Mouse (Mus musculus): Measurements from ENCODE around the gene Evi2a.
A peak's percentile ranks its signal among the peaks of the same experiment; 100 is the strongest.

Evi2a gene

DNA sequence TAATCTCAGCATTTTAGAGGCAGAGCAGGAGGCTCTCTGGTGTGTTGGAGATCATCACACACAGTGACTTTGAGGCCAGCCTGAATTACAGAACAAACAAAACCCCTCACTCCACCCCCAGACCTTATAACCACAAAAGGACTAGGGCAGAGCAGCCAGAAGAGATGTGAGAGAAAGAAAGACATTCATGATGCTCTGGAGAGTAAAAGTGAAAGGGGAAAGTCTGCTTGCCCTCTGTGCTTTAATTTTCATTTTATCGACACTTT lies 6.2 kb downstream of the Evi2a start:
- no peak for DNase-seq (ENCODE audit: low spot score)

DNA sequence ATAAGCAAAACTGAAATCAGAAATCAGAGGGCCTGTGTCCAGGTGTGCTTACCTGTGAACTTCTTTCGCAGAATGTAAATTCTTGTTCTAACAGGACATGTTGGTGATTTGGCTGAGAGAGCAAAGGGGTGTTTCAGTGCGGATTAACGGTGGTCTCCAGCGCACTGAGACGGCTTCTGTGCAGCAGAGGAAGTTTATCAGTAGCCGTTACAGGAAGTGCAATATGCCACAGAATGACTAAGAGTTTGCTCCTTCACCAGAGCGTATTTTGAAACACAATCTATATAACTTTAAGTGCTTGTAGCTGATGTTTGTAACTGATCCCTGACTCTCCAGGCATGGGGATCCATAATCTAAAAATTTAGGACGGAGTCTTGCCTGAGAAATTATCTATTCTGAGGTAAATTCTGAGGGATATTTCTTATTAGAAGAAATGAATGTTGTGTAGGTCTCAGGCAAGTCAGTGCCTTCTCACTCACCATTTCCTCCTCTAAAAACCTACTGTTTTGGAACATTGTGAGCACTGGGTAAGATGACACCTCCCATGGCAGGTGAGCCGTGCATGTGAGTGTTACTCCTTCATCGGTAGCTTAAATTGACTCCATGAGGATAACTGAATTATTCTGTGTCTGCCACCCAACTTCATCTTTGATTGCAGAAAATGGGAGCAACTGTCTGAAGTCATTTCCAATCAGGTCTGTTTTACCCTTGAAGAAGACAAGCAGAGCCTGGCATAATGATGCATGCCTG lies 6.7 kb downstream of the Evi2a start, which contains the start of gene Evi2b:
Gene Evi2b, minus strand, starts transcription at position 203 of the 750 bp plus-strand sequence.
- no peak for DNase-seq (ENCODE audit: low spot score)

DNA sequence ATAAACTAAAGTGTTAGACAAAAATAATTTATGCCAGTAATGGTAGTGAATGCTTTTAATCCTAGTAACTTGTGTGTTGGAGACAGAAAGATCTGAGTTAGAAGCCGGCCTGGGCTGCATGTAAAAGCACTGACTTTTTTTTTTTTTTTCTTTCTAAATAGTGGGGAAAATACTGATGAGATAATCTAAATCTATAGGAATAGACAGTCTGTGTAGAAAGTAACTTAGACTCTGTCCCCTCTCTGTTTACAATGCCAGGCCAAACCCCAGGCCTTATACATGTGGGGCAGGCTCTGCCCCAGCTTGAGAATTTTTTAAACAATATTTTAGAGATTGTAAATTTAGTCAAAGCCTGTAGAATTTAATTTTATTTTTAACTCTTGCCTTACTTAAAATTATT lies 7.5 kb downstream of the Evi2a start:
- no peak for DNase-seq (ENCODE audit: low spot score)

DNA sequence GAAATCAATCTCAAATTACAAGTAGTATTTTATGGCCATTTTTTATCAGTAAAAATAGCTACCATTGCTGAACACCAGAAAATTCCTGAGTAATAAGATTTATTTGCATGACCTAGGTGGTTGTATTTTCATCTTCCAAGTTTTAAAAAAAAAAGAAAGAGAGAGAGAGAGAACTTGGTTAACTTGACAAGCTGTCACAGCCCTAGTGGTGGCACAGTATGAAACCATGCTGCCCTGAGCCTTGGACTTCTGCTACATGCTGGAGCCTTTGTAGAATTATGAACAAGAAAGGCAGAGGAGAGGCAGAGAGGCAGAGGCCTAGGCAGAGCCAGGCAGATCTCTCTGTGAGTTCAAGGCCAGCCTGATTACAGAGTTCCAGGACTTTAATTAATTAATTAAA lies 8.5 kb downstream of the Evi2a start:
- no peak for DNase-seq (ENCODE audit: low spot score)

DNA sequence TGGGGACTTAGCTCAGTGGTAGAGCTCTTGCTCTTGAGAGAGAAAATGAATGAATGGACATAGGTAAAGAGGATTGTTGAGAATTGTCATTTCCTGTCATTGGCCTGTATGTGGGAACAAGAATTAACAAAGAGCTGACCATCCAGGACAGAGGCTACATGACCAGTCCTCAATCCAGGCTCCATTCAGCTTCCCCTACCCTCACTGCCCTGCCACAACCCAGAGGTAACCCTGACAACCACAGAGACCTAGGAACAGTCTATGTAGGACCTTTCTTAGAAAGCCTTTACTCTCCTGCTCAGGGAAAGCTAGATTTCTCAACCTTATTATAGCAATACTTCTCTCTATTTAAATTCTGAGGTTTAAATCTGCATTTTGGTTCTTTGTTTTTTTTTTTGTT lies 9.6 kb downstream of the Evi2a start:
- DNase-seq (ENCODE audit: low spot score) = no peak

DNA sequence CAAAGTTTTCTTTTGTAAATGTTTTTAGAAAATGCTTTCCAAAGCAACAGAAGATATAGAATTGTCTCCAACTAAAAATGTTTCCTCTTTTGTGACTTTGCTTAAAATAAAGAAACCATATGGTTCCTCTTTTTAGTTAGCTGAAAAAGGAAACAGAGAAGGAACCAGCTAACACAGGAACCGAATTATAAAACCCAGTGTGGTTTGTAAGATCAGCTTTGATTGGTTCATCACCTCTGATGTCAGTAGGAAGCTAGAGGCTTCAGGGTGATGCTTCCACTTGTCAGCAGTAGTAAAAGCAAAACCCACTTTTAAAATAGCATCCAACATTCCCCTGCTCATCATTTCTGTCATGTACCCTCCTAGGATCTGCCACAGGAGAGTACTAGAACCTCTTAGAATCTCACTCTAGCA lies 10.5 kb downstream of the Evi2a start:
- DNase-seq (ENCODE audit: low spot score) = peak; percentile 72

DNA sequence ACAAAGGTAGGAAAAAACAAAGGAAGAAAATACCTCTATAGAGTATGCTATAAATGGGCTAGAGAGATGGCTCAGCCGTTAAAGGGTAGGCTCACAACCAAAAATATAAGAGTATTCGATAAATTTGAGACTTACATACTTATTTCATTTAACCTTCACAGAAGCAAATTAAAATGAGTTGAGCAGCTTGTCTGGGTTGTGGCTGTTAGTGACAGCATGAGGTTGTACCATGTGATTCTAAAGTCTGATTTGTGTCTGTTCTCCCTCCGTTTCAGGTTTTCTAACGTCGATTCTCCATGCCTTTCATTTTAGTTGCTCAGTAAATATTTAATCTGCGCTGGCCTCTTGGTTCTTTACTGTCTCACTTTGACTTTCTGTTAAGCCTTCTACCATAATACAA lies 11.1 kb downstream of the Evi2a start:
- DNase-seq (ENCODE audit: low spot score) = no peak

DNA sequence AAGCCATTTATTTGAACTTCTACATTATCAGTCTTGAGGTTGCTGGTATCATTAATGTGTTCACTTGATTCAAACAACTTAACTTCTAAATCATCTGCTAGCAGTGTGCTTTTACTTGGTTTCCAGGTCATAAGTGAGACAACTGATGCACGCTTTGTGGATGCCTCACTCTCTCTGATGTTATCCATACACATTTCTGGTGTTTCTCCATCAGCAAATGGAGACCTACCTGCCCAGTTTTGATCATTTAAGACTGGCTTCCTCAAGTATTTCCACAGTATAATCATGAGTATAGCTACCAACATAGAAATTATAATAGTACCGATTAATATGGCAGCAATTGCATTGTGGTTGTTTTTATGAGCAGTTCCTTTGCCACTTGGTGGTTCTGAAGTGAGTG lies 14.6 kb downstream of the Evi2a start:
- DNase-seq (ENCODE audit: low spot score) = no peak

DNA sequence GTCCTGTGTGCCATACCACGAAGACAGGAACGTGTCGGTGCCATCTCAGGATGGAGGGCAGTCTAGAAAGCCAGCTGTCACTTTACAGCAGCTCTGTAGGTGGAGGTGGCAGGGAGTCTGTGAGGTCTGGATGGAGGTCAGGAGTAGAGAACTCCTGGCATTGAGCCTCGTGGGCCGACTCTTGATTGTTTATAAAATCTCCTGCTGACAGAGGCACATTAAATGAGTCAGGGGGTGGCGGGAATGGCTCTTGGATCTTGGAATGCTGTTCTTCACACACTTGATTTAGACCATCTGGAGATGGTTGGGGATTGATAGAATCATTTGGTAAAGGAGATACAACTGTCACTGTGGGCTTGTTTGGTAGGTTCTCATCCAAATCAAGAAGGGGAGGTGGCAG lies 15.1 kb downstream of the Evi2a start:
- no peak for DNase-seq (ENCODE audit: low spot score)

DNA sequence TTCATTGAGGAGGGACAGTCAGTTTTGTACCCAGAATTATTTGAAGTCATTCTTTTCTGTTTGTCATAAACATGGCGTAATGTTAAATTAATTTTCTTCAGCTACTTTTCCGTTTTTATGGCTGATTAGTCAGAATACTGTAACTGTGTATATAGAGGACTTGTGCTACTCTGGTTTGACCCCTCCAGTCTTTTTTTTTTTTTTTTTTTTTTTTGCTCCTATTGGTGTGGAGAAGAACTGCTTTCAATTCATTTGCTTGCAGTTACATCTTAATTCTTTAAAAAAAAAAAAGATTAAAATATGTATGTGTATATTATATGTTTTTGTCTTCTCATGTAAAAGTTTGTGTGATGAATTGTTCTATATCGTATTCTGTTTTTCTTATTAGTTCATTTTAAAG lies 18.4 kb downstream of the Evi2a start:
- DNase-seq (ENCODE audit: low spot score) = no peak

DNA sequence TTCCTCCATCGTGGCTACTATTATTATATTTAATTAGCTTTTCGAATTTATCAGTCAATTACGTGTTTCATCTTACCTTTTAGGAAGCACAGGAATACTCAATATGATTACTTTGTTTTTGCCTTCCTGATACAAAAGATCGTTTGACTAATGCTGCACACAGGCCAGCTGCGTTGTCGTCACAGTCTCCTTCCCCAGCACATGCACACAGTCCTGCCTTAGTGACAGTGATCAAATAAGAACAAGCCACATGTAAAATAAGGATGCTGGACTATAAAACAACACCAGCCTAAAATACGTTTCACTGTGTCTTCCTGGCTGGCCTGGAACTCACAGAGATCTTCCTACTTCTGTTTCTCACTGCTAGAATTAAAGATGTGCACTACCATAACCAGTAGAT lies 25.9 kb downstream of the Evi2a start:
- no peak for DNase-seq (ENCODE audit: low spot score)

DNA sequence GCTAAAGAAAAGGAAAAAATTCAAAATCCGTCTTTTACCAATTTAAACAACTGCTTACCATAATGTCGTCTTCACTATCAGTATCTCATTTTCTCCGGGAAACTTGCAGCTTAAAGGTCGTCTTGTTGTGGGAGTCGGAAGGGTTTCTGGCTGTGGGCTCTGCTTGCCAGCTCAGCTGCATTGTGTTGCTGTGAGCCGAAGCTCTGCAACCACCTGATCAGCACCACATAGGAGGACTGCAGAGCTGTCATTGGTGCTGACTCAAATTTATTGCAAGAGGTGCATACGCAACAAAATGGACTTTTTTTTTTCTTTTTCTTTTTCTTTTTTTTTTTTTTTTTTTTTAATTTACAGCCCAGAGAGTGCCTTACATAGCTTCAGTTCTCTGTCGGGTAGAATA lies 26.6 kb downstream of the Evi2a start, which contains the start of gene Omg:
Gene Omg, minus strand, starts transcription at position 240 of the 400 bp plus-strand sequence.
- DNase-seq (ENCODE audit: low spot score) = no peak

DNA sequence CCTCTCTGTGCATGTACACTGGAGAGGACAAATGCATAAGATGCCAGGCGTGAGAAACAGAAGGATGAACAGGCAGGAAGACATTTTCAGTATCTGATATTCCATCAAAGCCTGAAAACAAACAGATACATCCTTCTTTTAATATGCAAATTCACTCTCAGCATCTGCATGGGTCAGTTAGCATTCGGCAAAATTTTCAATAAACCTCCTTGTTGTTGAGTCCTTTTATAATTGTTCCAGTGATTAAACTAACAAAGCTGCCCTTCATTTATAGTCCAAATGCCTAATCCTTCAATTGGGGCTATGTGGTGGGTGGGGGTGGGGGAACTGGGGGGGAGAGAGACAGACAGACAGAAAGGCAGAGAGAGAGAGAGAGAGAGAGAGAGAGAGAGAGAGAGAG lies 27.5 kb downstream of the Evi2a start:
- no peak for DNase-seq (ENCODE audit: low spot score)

DNA sequence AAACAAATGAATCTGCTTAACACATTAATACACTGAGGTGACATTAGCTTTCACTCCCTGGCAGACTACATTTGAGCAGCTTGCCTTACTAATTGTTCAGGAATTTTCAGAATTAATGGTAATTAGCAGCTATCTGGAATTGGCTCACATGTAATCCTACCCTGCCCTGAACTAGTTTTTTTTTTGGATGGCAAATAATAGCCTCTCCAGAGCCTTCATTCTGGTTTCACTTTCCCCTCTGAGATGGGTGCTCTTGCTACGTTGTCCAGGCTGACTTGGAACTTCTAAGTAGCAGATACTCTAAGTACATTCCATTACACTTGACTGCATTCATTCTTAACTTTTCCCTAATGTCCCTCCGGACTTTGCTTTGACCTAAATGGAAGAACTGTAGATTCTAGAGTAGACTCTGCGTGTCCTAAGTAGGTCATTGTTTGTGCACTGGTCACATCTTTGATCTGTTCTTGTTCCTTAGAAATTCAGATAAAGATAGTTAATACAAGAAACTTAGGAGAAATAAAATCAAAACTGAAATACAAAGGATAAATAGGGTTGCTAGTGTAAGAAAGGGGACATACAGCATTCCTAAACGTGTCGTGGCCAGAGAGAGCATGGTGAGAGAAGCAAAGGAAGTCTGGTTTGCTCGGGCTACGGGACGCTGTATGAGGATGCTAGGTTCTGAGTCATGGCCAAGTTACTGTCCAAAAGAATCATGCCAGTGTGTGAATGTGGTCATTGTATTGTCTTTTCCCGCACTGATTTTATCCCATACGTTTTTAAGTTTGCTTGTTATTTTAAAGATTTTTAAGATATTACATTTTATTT lies 35.2 kb downstream of the Evi2a start:
- peak; percentile 22 for DNase-seq (ENCODE audit: low spot score)

DNA sequence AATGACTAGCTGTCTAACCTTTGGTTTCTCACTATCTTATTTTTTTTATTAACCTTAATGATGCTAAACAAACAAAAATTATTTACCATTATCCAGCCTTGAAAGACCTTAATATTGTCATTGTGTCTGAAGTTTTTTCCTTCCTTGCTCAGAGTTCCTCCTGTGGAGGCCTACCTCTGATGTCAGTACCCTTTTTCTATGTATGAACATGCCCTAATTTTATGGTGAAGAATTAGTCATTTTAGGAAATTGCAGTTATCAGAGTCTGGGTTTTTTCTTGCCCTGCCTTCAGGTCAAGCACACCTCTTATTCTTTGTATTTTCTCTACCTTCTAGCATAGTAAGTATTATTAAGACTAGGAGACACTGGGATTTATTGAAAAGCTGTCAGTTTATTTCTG lies 45.7 kb downstream of the Evi2a start:
- no peak for DNase-seq (ENCODE audit: low spot score)

DNA sequence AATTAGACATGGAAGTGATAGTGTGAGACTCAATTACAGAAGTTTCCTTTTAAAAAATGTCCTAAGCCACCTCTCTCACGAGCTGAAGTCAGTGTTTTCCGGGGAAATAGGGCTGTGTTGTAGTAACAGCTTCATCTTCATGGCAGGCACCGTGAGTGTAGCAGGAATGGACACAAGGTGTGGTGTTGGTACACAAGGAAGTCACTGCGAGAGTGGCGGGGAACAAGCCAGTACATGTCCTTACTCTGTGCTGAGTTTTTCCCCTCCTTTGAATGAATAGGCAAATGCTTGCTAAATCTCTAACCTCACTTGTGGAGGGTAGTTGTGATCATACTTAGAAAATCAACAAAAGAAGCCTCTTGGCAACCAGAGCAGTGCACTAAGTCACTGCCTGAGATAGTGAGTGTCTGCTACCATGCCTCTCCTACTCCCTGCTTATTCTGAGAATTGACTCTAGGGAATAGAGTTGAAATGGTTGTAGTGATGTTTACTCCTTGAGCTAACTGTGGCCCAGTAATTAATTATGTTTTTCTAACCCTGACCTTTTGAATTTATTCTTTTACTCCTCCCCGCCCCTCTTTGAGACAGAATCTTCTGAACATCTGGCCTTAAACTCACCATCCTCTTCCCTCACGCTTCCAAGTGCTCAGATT lies 46.4 kb downstream of the Evi2a start:
- no peak for DNase-seq (ENCODE audit: low spot score)

DNA sequence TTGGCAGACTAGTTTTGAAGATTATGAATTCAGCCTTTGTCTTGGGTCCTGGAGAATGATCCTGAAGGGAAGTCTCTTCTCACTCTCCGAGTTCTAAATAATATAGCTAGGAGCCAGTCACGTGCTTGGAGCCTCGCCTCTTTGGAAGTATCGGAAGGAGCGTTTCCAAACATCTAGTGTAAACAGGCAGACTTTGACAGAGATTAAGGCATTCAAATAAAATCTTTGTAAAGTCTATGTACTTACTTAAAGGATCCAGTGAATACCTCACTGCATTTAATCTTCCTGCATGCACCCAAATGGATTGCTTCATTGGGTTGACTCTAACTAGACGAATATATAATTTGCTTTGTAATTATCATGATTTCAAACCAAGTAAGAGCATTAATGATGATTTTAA lies 47.0 kb downstream of the Evi2a start:
- DNase-seq (ENCODE audit: low spot score) = no peak
